In the genomic region with DNA sequence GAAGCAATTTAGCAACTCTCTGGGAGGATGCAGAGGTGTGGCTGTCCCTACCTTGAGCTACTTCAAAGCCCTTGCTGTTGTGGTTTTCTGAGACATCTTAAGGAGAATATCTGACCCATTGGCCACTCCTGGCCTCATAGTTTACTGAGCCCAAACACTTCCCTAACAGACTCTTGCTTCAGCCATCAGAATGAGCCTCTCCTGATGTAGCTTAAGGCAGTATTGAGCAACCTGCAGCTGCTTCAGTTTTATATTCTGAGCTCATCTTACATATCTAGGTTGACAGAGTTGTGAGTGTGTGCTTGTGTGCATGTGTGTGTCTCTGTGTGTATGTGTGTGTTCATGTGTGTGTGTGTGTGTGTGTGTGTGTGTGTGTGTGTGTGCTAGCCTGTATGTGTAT, we compare ENCODE assay signal across 24 mouse cellular contexts. TPM values are rescaled to one million over a fixed set of nuclear protein-coding genes. Genes with fewer than 3 reads are reported as not detected.
DNase-seq lines count a peak whose midpoint lies in the region; ATAC-seq and TF ChIP-seq lines count a peak whose summit lies in the region.
"Had no signal": no experiment of that assay in that cellular context is flagged by ENCODE, and none has a peak within 500 bp of the region (broad histone marks: within the 10 kb centered on the region; RNA-seq: fewer than 3 reads in every experiment).

No protein-coding gene starts in this region.

- H3K27me3 ChIP-seq in midbrain, embryonic 11.5 days (ENCODE audit: control insufficient read depth, insufficient read depth, low read length) = no peaks in the 10 kb centered on the region
- H3K27me3 ChIP-seq in midbrain, postnatal 0 days (ENCODE audit: insufficient read depth, low read length) = no peaks in the 10 kb centered on the region
- H3K27me3 ChIP-seq in forebrain, embryonic 14.5 days (replicated peaks; ENCODE audit: control insufficient read depth, insufficient read depth, low read length) = no peaks in the 10 kb centered on the region
- H3K27me3 ChIP-seq: embryonic facial prominence, embryonic 12.5 days; forebrain, embryonic 15.5 days had no signal

- peak; percentile 61 for DNase-seq in midbrain, embryonic 11.5 days (ENCODE audit: low spot score, missing footprints)
- no peak for DNase-seq in midbrain, postnatal 0 days (ENCODE audit: low spot score)
- no peak for DNase-seq in spleen, postnatal 36 days (ENCODE audit: low spot score in 2 of 2)
- DNase-seq in forebrain, embryonic 14.5 days (ENCODE audit: low spot score) = no peak
- DNase-seq: adrenal gland, postnatal 10 days; adrenal gland, postnatal 36 days; cerebellum, adult 11 months; cerebellum, adult 2 months; cerebellum, adult 9-11 months; cerebellum, postnatal 25 days; gastrocnemius, postnatal 10 days; heart, postnatal 4 days had no signal

- H3K4me3 ChIP-seq in midbrain, embryonic 11.5 days (ENCODE audit: low read depth, low read length) = no peak overlapping the region
- no peak overlapping the region for H3K4me3 ChIP-seq in midbrain, postnatal 0 days (ENCODE audit: low read depth, low read length)
- H3K4me3 ChIP-seq in bone marrow macrophage, adult 2 months (ENCODE audit: insufficient read depth, low read length) = no peak overlapping the region
- no peak overlapping the region for H3K4me3 ChIP-seq in forebrain, embryonic 14.5 days (ENCODE audit: low read depth, low read length)
- H3K4me3 ChIP-seq: embryonic facial prominence, embryonic 12.5 days; embryonic facial prominence, embryonic 15.5 days; forebrain, embryonic 15.5 days had no signal

- no peaks in the 10 kb centered on the region for H3K9me3 ChIP-seq in midbrain, embryonic 11.5 days (ENCODE audit: control insufficient read depth, low read length)
- H3K9me3 ChIP-seq in midbrain, postnatal 0 days (ENCODE audit: low read length) = no peaks in the 10 kb centered on the region
- H3K9me3 ChIP-seq in forebrain, embryonic 14.5 days (replicated peaks; ENCODE audit: control insufficient read depth, low read length) = no peaks in the 10 kb centered on the region
- H3K9me3 ChIP-seq: embryonic facial prominence, embryonic 12.5 days; embryonic facial prominence, embryonic 15.5 days; forebrain, embryonic 15.5 days had no signal

- H3K27ac ChIP-seq in midbrain, embryonic 11.5 days (ENCODE audit: low read depth, low read length) = no peak overlapping the region
- no peak overlapping the region for H3K27ac ChIP-seq in midbrain, postnatal 0 days (ENCODE audit: low read depth, low read length)
- 0 out of 2 replicates have a peak overlapping the region, but pooled peaks have one; percentile 4 for H3K27ac ChIP-seq in bone marrow macrophage, adult 2 months (ENCODE audit: insufficient read depth, low read depth, low read length)
- H3K27ac ChIP-seq in forebrain, embryonic 14.5 days (ENCODE audit: low read depth, low read length) = no peak overlapping the region
- H3K27ac ChIP-seq: embryonic facial prominence, embryonic 12.5 days; embryonic facial prominence, embryonic 15.5 days; forebrain, embryonic 15.5 days; hindbrain, embryonic 14.5 days; hindbrain, postnatal 0 days had no signal

- H3K4me1 ChIP-seq in midbrain, embryonic 11.5 days (ENCODE audit: control insufficient read depth, insufficient read depth, low read length) = no peaks in the 10 kb centered on the region
- H3K4me1 ChIP-seq in midbrain, postnatal 0 days (ENCODE audit: insufficient read depth, low read length) = no peaks in the 10 kb centered on the region
- peaks cover 37% of the 10 kb centered on the region for H3K4me1 ChIP-seq in bone marrow macrophage, adult 2 months (ENCODE audit: control insufficient read depth, insufficient read depth, low read length)
- no peaks in the 10 kb centered on the region for H3K4me1 ChIP-seq in forebrain, embryonic 14.5 days (ENCODE audit: control insufficient read depth, insufficient read depth, low read length)
- H3K4me1 ChIP-seq: embryonic facial prominence, embryonic 12.5 days; embryonic facial prominence, embryonic 15.5 days; forebrain, embryonic 15.5 days had no signal

- TF ChIP-seq POLR2A in bone marrow macrophage, adult 2 months (IDR thresholded peaks at IDR 0.05; ENCODE audit: borderline replicate concordance, low read depth, low read length) = no peak

- no peaks in the 10 kb centered on the region for H3K36me3 ChIP-seq in midbrain, embryonic 11.5 days (ENCODE audit: control insufficient read depth, insufficient read depth, low read length)
- H3K36me3 ChIP-seq in midbrain, postnatal 0 days (ENCODE audit: insufficient read depth, low read length) = no peaks in the 10 kb centered on the region
- H3K36me3 ChIP-seq in forebrain, embryonic 14.5 days (ENCODE audit: control insufficient read depth, insufficient read depth, low read length) = no peaks in the 10 kb centered on the region
- H3K36me3 ChIP-seq: embryonic facial prominence, embryonic 12.5 days; embryonic facial prominence, embryonic 15.5 days; forebrain, embryonic 15.5 days had no signal

- no peak overlapping the region for H3K9ac ChIP-seq in midbrain, embryonic 11.5 days (ENCODE audit: low read length)
- H3K9ac ChIP-seq in midbrain, postnatal 0 days (replicated peaks; ENCODE audit: low read length, poor library complexity, severe bottlenecking) = no peak overlapping the region
- H3K9ac ChIP-seq in forebrain, embryonic 14.5 days (ENCODE audit: low read length) = no peak overlapping the region
- H3K9ac ChIP-seq: embryonic facial prominence, embryonic 12.5 days; embryonic facial prominence, embryonic 15.5 days; forebrain, embryonic 15.5 days; hindbrain, embryonic 14.5 days had no signal

- H3K4me2 ChIP-seq in midbrain, embryonic 11.5 days = no peak overlapping the region
- no peak overlapping the region for H3K4me2 ChIP-seq in midbrain, postnatal 0 days (ENCODE audit: low read depth, low read length, poor library complexity, severe bottlenecking)
- no peak overlapping the region for H3K4me2 ChIP-seq in forebrain, embryonic 14.5 days (ENCODE audit: low read length)
- H3K4me2 ChIP-seq: embryonic facial prominence, embryonic 12.5 days; embryonic facial prominence, embryonic 15.5 days; forebrain, embryonic 15.5 days; heart, embryonic 11.5 days; hindbrain, embryonic 14.5 days had no signal

- no peak for ATAC-seq in midbrain, embryonic 11.5 days (ENCODE audit: low FRiP score)
- no peak for ATAC-seq in midbrain, postnatal 0 days (ENCODE audit: low FRiP score)
- peak; percentile 66 for ATAC-seq in megakaryocyte, adult 5-6 weeks (ENCODE audit: poor library complexity, severe bottlenecking)
- no peak for ATAC-seq in forebrain, embryonic 14.5 days
- ATAC-seq: forebrain, embryonic 15.5 days; hindbrain, postnatal 0 days; inflammation-experienced regulatory T-cells, adult 6 months; intestine, embryonic 16.5 days; Patski had no signal

- no peak for TF ChIP-seq CTCF in midbrain, postnatal 0 days (IDR thresholded peaks at IDR 0.05)
- TF ChIP-seq CTCF in bone marrow macrophage, adult 2 months (IDR thresholded peaks at IDR 0.05; ENCODE audit: low read depth, low read length) = no peak

RNA-seq across cellular contexts. Expression of a gene that starts 16.2 kb away (rescaled TPM):
- 5.6 and 6.1 TPM in 2 replicates for polyA plus RNA-seq in midbrain, embryonic 11.5 days (2014; fragmentation: Nextera tagmentation; extraction: Ambion mirVana)
- 1.4 and 2.6 TPM in 2 replicates for total RNA-seq in midbrain, postnatal 0 days (2014; rRNA removed)
- 3.7 and 3.8 TPM in 2 replicates for polyA plus RNA-seq in midbrain, postnatal 0 days (2015; fragmentation: Nextera tagmentation; extraction: Ambion mirVana)
- polyA plus RNA-seq in bone marrow macrophage, adult 2 months (2012; ENCODE audit: insufficient read depth, insufficient read length, missing spikeins) = 3.3 and 5.3 TPM in 2 replicates
- total RNA-seq in megakaryocyte, adult 5-6 weeks (2015) = 3.7 and 5.3 TPM in 2 replicates
- 6.1 and 7.6 TPM in 2 replicates for total RNA-seq in megakaryocyte, adult 5-6 weeks (2017)
- 4.5 and 5.5 TPM in 2 replicates for polyA plus RNA-seq in forebrain, embryonic 14.5 days (2014; fragmentation: Nextera tagmentation; extraction: Ambion mirVana)

RNA-seq across cellular contexts. Expression of a gene that starts 54.4 kb away (rescaled TPM):
- 0.40 and 0.54 TPM in 2 replicates for polyA plus RNA-seq in midbrain, embryonic 11.5 days (2014; fragmentation: Nextera tagmentation; extraction: Ambion mirVana)
- 0.19 and 0.22 TPM in 2 replicates for total RNA-seq in midbrain, postnatal 0 days (2014; rRNA removed)
- polyA plus RNA-seq in midbrain, postnatal 0 days (2015; fragmentation: Nextera tagmentation; extraction: Ambion mirVana) = 0.32 and 0.69 TPM in 2 replicates
- polyA plus RNA-seq in bone marrow macrophage, adult 2 months (2012; ENCODE audit: insufficient read depth, insufficient read length, missing spikeins) = 1.1 and 1.6 TPM in 2 replicates
- 0.27 TPM in 1 of 2 replicates, not detected in the other for total RNA-seq in megakaryocyte, adult 5-6 weeks (2015)
- 0.59 and 1.5 TPM in 2 replicates for total RNA-seq in megakaryocyte, adult 5-6 weeks (2017)
- polyA plus RNA-seq in forebrain, embryonic 14.5 days (2014; fragmentation: Nextera tagmentation; extraction: Ambion mirVana) = 0.13 TPM in 1 of 2 replicates, not detected in the other
- total RNA-seq: common myeloid progenitor, adult 5-6 weeks had no signal
- polyA plus RNA-seq: hindbrain, embryonic 14.5 days; inflammation-experienced regulatory T-cells, adult 6 months had no signal
